Mouse (Mus musculus) right cerebral cortex, postnatal 14 days (tissue): ENCODE results near the gene Klhl12.
"Not testable (repeated sequence)": the region's sequence is repeated elsewhere in the genome, so short reads cannot be mapped to it uniquely, and the experiment has no call there.

Source experiments
- DNase-seq: peaks from one replicate; pipeline ENCODE4 v3.0.0; 2022

Gene Klhl12

DNA sequence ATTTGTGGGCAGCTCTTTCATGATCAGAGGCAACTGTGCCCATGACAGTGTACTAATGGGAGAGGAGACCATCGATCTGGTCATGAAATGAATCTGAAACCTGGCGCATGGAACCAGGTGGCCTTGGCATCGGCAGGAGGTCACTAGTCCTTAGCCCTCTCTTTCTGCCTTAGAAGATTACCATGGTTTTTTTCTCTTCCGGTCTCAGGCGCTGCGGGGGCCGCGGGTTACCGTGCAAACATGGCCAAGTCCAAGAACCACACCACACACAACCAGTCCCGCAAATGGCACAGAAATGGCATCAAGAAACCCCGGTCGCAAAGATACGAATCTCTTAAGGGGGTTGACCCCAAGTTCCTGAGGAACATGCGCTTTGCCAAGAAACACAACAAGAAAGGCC, 62.5 kb downstream of the Klhl12 start:
- not testable (repeated sequence) for DNase-seq

DNA sequence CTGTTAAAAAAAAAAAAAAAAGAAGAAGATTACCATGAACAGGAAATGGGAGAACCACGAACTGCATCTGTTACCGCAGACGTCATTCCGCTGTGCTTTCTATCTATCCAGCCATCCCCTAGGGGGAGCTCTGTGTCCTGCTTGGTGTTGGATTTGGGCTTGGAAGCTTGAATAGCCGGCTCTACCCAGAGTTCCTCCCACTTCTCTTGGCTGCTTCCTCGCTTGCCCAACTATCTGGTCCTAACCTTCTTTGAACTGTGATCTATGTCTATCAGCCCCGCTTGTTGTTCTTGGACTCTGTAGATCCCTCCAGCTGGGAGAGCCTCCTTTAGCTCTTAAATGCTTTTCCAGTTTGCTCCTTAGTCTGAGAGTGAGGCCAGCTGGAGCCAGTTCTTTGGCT, 63.3 kb downstream of the Klhl12 start:
- peak; percentile 76 for DNase-seq

DNA sequence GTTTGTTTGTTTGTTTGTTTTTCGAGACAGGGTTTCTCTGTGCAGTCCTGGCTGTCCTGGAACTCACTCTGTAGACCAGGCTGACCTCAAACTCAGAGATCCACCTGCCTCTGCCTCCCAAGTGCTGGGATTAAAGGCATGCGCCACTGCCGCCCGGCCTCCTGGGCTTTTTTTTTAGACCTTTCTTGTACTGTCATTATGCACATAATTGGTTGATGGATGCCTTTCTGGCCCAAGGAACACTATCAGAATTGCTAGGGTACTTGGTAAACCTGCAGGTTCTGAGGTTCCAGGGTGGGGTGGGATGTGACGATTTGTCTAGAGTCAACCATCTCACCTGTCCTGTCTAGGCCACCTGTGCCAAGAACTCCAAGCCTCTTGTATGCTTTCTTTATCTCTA, 63.9 kb downstream of the Klhl12 start:
- not testable (repeated sequence) for DNase-seq

DNA sequence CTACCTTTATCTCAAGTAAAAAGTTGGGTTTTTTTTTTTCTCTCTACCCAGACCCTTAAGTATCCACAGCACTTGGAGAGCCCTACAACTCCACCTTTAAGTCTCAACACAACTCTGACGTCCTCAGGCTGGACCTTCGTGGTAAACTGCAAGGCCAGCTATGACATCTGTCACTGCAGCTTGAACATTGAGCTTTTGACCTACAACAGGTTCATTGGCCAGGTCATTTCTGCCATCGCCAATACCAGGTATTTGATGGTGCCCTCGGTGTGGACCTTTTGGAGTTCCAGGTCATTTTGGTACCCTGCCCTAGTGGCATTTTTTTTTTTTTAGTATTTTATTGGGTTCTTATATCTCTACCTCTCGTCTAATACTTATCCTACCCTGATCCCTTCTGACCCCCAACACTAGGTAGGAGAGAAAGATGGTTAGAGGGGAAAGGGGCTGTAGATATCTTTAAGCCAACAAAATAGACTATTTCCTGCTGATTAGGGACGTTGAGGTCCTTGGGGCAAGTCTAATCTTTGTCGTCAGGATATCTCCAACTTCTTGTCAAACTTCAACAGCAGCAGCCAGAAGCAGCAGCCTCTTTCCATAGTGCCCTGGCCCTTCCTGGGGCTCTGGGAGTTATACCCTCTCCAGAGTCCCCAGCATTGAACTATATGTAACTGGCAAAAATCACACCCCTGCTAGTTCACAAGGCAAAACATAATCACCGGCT, 64.8 kb downstream of the Klhl12 start:
- no peak for DNase-seq

DNA sequence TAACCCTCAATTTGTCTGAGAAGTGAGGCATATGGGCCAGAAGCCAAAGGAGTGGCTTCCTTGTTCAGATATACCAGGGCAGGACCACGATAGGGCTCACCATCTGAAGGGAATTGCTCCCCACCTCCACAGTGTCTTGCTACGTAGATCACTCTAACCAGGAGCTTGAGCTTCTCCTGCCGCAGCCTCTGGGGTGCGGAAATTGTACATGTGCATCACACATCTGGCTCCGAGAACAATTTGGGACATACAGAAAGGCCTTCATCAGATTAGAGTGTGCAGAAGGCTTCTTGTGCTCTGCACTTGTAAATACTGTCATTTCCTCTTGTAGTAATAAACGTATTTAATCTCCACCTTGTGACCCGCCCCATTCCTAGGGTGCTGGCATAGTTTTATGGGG, 65.8 kb downstream of the Klhl12 start:
- DNase-seq = no peak

DNA sequence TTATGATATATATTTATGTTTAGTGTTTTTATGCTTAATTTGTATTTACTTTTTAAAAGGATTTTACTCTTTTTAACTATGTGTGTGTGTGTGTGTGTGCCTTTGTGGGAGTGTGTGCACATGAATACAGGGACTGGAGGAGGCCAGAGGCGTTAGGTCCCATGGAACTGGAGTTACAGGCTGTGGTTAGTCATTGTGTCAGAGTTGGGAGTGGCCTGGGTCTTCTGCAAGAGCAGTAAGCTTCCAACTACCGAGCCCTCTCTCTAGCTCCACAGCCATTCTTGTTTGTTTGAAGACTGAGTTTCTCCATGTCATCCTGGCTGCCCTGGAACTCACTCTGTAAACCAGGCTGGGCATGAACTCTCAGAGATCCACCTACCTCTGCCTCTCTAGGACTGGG, 67.0 kb downstream of the Klhl12 start:
- no peak for DNase-seq

DNA sequence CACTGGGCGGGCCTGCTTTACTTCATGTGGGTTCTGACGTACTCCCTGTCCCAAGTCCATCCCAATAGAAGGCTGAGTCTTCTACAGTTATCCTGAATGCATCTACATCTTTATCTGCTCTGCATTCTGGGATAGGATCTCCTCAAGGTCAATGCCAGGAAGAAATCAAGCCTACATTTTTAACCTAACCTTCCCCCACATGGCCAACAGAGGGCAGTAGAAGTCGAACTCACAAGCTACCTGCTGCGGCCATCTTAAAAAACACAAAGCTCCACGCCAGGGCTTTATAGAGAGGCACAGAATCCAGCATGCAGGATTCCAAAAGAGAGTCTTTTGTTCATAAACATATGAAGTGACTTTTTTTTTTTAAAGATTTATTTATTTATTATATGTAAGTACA, 69.1 kb downstream of the Klhl12 start:
- no peak for DNase-seq

DNA sequence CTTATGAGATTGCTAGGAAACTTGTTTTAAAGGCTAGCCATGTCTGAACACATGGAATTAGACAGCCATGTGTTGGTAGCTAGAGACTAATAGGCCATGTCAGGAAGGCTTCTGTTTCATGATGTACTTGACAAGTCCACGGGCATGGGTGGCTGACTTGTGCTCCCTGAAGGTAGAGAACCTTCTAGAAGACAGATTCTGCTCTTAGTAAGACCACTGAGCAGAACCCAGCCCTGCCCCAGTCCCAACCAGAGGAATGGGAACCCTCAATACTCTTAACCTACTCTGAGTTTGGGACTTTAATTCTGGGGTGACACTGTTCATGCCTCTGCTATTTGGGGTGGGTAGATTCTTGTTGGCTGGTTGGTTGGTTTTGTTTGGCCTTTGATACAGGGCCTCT, 69.7 kb downstream of the Klhl12 start:
- DNase-seq = no peak

DNA sequence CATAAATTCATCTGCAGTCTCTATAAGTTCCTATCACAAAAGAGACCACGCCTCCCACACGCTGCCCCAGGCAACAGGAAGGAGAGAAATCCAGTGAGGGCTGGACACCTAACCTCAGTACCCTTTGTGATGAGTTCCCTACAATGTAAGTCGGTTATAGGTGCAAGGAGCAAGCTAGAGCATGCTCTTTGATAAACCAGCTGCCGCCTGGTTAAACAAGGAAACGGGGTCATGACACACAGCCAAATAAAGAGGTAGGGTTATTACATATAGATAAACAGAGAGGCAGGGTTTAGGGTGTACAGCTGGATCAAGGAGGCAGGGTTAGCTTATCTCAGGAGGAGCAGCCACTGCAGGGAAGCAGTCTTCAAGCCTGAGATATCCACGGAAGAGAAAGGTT, 71.4 kb downstream of the Klhl12 start:
- no peak for DNase-seq

DNA sequence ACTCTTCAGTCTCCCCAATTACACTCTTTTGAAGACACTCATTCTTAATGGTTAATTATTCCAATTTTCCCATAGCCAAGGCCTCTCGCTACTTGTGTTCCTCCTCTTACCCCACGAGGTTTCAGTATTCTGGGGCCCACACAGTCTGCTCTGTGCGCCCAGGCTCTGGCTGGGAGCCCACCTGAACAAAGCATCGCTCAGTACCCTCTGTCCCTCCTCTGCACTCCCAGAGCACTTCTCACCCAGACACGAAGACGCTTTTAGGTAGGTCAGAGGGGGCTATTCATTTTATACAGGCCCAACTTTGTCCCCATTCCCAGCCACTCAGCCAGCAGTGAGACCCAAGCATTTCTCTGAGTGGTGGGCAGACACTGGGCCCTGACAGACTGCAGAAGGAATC, 75.3 kb downstream of the Klhl12 start:
- no peak for DNase-seq

DNA sequence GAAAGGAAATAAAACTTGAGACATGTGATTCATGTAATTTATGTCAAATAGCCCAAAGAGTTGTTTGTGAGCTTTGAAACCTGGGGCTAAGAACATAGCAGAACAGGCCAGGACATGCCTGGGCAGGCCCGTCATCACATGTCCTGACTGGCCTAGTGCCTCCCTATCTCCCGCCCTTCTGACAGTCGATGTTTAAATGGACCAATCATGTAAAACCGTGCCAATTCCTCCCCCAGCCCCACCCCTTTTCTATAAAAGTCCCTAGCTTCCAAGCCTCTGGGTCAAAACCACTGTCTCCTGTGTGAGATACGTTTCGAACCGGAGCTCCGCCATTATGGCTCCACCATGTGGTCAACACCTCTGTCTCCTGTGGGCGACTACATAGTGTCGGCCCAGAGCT, 78.4 kb downstream of the Klhl12 start:
- DNase-seq = not testable (repeated sequence)

DNA sequence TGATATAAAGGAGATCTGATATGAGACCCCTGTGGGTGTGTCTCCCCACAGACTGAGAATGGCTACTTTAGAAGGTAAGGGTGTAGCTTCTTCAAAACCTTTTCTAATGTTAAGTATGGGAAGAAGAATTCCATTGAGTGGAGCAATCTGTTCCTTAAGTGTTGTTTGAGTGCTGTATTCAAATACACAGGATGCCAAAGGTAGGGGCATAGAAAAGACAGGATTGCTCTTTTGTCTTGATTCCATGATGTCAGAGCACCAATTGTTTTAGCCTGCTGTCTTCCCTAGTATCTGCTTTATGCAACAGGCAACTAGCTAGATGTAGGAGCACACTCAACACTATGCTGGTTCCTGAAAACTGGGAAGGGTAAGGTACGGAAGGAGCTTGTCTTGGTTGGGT, 79.7 kb downstream of the Klhl12 start:
- DNase-seq = no peak

DNA sequence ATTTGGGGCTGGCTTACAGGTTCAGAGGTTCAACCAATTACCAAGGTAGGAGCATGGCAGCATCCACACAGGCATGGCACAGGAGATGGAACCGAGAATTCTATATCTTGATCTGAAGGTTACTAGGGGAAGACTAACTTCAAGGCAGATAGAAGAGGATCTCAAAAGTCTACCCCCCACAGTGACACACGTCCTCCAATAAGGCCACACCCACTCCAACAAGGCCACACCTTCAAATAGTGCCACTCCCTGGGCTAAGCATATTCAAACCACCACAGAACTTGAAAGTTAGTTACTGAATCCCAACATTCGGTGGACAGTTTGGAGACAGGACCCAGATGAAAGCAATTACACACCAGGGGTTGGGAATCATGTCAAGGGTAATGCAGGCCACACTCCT, 80.2 kb downstream of the Klhl12 start:
- DNase-seq = no peak

DNA sequence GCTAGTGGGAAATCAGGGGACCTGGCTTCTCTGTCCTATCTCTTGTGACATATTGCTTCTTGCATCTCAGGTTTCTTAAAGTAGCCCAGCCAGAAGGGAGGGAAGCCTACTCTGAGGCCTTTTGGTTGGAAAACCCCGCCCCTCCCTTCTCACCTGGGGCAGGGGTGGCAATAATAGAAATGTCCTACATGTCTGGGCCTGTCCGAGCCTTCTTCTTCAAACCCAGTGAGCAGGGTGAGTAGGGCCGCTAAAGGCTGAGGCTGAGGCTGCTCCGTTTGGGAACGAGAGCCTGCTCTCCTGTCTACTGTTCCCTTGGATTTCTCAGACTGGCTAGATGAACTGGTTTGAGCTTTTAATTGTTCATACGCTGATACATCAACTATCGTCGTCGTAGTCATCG, 85.3 kb downstream of the Klhl12 start:
- DNase-seq = no peak
